Mouse (Mus musculus) midbrain, postnatal 0 days (tissue): ENCODE measurements around the gene Rbm42. TPM values are rescaled to one million over a fixed set of nuclear protein-coding genes. Genes with fewer than 3 reads are reported as not detected.

Experiments used
- ATAC-seq: fragments of 200-750 bp; cut with Nextera tagmentation; 2 replicates; pipeline ENCODE4 v1.8.0; 2017; ENCODE audit warnings: moderate number of reproducible peaks, mild to moderate bottlenecking, moderate TSS enrichment, moderate library complexity; ENCODE audit not compliant: low FRiP score
- DNase-seq: peaks from one replicate; pipeline ENCODE4 v3.0.0-alpha.2; 2015; ENCODE audit warnings: low spot score
- H3K27ac ChIP-seq: fragments of 300-500 bp; sonication (generic); 2 replicates; pipeline ENCODE4 v1.5.1; 2014; ENCODE audit warnings: low read depth, mild to moderate bottlenecking, low read length, mixed read lengths
- H3K27me3 ChIP-seq: fragments of 300-500 bp; sonication (generic); 2 replicates; pipeline ENCODE4 v1.6.1; 2014; ENCODE audit warnings: low read length, control low read depth, mixed read lengths; ENCODE audit not compliant: insufficient read depth
- H3K36me3 ChIP-seq: fragments of 300-500 bp; sonication (generic); 2 replicates; pipeline ENCODE4 v1.6.1; 2014; ENCODE audit warnings: low read length, control low read depth, mixed read lengths; ENCODE audit not compliant: insufficient read depth
- H3K4me1 ChIP-seq: fragments of 300-500 bp; sonication (generic); 2 replicates; pipeline ENCODE4 v1.6.1; 2014; ENCODE audit warnings: mild to moderate bottlenecking, control low read depth, antibody characterized with exemption, low read length, mixed read lengths; ENCODE audit not compliant: insufficient read depth
- H3K4me2 ChIP-seq: fragments of 300-500 bp; sonication (generic); 2 replicates; pipeline ENCODE4 v1.6.1; 2014; ENCODE audit warnings: low read depth, mild to moderate bottlenecking, low read length, mixed read lengths; ENCODE audit not compliant: poor library complexity, severe bottlenecking
- H3K4me3 ChIP-seq: fragments of 300-500 bp; sonication (generic); 2 replicates; pipeline ENCODE4 v1.5.1; 2014; ENCODE audit warnings: low read depth, mild to moderate bottlenecking, low read length, moderate library complexity
- H3K9ac ChIP-seq: fragments of 300-500 bp; sonication (generic); replicated peaks from 2 replicates; pipeline ENCODE4 v1.6.1; 2014; ENCODE audit warnings: mild to moderate bottlenecking, low read length, moderate library complexity, mixed read lengths; ENCODE audit not compliant: poor library complexity, severe bottlenecking
- H3K9me3 ChIP-seq: fragments of 300-500 bp; sonication (generic); 2 replicates; pipeline ENCODE4 v1.6.1; 2016; ENCODE audit warnings: low read length, control low read depth
- CTCF ChIP-seq: IDR thresholded peaks from 2 replicates; pipeline ENCODE4 v1.5.1; 2016; ENCODE audit warnings: antibody characterized with exemption, mild to moderate bottlenecking
- WGBS: fragments of 180-500 bp; shearing (Covaris S2); extraction: QIAGEN DNeasy Blood & Tissue Kit; methylation state at CpG from one replicate; pipeline ENCODE4 v1.1.7; 2014; 5-methylcytosine and 5-hydroxymethylcytosine counted together
- polyA plus RNA-seq: library from polyadenylated mRNA; unstranded; fragments of >200 nt; fragmentation: Nextera tagmentation; extraction: Ambion mirVana; gene quantifications from 2 replicates; pipeline ENCODE4 v1.2.1, GENCODE M21; 2015
- total RNA-seq: library from RNA; depleted of rRNA; stranded (reverse); fragments of >200 nt; gene quantifications from 2 replicates; pipeline ENCODE4 v1.2.3, GENCODE M21; 2014; rRNA removed

Rbm42 gene
- 163 and 185 TPM in 2 replicates for total RNA-seq
- 120 and 123 TPM in 2 replicates for polyA plus RNA-seq

- WGBS = 2% methylated on average over 59 of the region's 59 CpGs
- no peak for TF ChIP-seq CTCF
- H3K4me1 ChIP-seq = no peaks in the 10 kb centered on the region
Observed at GRCm38 (mm10) chr7:30649591-30650540, at the start of gene Rbm42. Gene Rbm42 (minus strand): TSS chr7:30650317.

GRCm38 (mm10) chr7:30698589-30698988 is 48.5 kb upstream of the Rbm42 start, which contains the start of gene 2200002J24Rik:
Gene 2200002J24Rik (plus strand): TSS chr7:30698926.
- Histone ChIP-seq H3K27ac (no peak within 1 kb of the TSS), H3K36me3 (no peaks in the 10 kb centered on the region), H3K9ac (no peak within 1 kb of the TSS), H3K4me3 (no peak within 1 kb of the TSS), H3K4me2 (no peak within 1 kb of the TSS), H3K27me3 (no peaks in the 10 kb centered on the region), H3K4me1 (no peaks in the 10 kb centered on the region), H3K9me3 (no peaks in the 10 kb centered on the region)
- ATAC-seq (no peak), DNase-seq (no peak)
- 40% methylated on average over 9 of the region's 9 CpGs for WGBS
- no peak for TF ChIP-seq CTCF

More at GRCm38 (mm10) chr7:30649591-30650540, at the start of gene Rbm42:
- Histone ChIP-seq H3K4me3 (peak within 1 kb of the TSS; percentile 68), H3K9me3 (no peaks in the 10 kb centered on the region), H3K4me2 (peak within 1 kb of the TSS; percentile 96), H3K27ac (peak within 1 kb of the TSS; percentile 60), H3K9ac (peak within 1 kb of the TSS; percentile 81), H3K27me3 (no peaks in the 10 kb centered on the region), H3K36me3 (peaks cover 41% of the 10 kb centered on the region)
- DNase-seq (peak; percentile 100), ATAC-seq (peak; percentile 99)

DNA sequence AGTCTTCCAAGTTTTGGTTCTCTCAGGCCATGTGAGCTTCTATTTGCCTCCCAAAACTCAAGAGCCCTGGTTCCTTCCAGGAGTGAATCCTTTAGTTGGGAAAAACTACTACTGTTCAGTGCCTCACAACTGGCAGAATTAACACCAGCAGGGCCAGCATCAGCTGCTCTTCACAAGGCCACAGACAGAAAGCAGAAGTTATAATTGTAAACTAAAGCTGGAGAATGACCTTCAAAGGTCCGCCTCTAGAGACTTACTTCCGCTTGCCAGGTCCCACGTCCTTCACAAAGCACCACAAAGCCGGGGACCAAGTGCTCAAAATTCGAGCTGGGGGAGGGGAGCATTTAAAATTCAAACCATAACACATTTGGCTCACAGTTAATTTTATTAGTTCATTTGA is 48.0 kb upstream of the Rbm42 start:
- H3K4me3 ChIP-seq = no peak overlapping the region
- ATAC-seq (no peak), DNase-seq (no peak)
- H3K36me3 ChIP-seq = no peaks in the 10 kb centered on the region
- H3K9me3 ChIP-seq = no peaks in the 10 kb centered on the region
- no peak overlapping the region for H3K9ac ChIP-seq
- no peaks in the 10 kb centered on the region for H3K4me1 ChIP-seq
- TF ChIP-seq CTCF = no peak
- H3K27ac ChIP-seq = no peak overlapping the region
- no peak overlapping the region for H3K4me2 ChIP-seq
- 69% methylated on average over 5 of the region's 5 CpGs for WGBS
- no peaks in the 10 kb centered on the region for H3K27me3 ChIP-seq

DNA sequence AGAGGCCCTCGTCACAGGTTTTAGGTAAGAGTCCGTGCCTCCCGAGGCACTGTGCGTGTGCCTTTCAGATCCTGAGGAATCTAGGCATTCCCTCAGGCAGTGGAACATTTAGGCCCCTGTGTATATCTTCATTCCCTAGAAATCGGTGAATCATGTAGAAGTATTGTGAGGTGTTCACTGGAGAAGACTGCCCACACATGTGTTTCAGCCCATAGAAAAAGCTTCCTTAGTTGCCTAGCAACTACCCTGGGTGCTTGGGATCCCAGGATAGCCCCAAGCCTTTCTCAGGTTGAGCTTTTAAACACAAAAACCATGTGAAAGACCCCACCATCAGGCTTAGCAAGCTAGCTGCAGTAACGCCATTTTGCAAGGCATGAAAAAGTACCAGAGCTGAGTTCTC is 38.2 kb upstream of the Rbm42 start:
- no peaks in the 10 kb centered on the region for H3K36me3 ChIP-seq
- ATAC-seq (no peak), DNase-seq (no peak)
- peaks cover 11% of the 10 kb centered on the region for H3K27me3 ChIP-seq
- no peak overlapping the region for H3K4me2 ChIP-seq
- no peaks in the 10 kb centered on the region for H3K4me1 ChIP-seq
- H3K9ac ChIP-seq = no peak overlapping the region
- H3K27ac ChIP-seq = no peak overlapping the region
- no peak overlapping the region for H3K4me3 ChIP-seq
- no peak for TF ChIP-seq CTCF
- WGBS = 69% methylated on average over 6 of the region's 6 CpGs
- no peaks in the 10 kb centered on the region for H3K9me3 ChIP-seq

GRCm38 (mm10) chr7:30683425-30683824 is 33.3 kb upstream of the Rbm42 start:
- H3K27me3 ChIP-seq = peaks cover 14% of the 10 kb centered on the region
- no peak overlapping the region for H3K9ac ChIP-seq
- no peak for TF ChIP-seq CTCF
- no peaks in the 10 kb centered on the region for H3K9me3 ChIP-seq
- no peaks in the 10 kb centered on the region for H3K4me1 ChIP-seq
- H3K36me3 ChIP-seq = no peaks in the 10 kb centered on the region
- H3K4me3 ChIP-seq = no peak overlapping the region
- ATAC-seq (no peak), DNase-seq (no peak)
- no peak overlapping the region for H3K27ac ChIP-seq
- 83% methylated on average over 2 of the region's 2 CpGs for WGBS
- H3K4me2 ChIP-seq = no peak overlapping the region

- Histone ChIP-seq H3K9me3 (no peaks in the 10 kb centered on the region), H3K36me3 (no peaks in the 10 kb centered on the region), H3K27ac (no peak overlapping the region), H3K4me2 (no peak overlapping the region), H3K27me3 (0 out of 2 replicates have a peak, but pooled peaks cover 3% of the 10 kb centered on the region), H3K4me1 (no peaks in the 10 kb centered on the region), H3K4me3 (no peak overlapping the region), H3K9ac (no peak overlapping the region)
- TF ChIP-seq CTCF = no peak
- ATAC-seq (no peak), DNase-seq (no peak)
- WGBS = 68% methylated on average over 5 of the region's 5 CpGs
Observed at GRCm38 (mm10) chr7:30681897-30682296, 31.8 kb upstream of the Rbm42 start.
